16 mouse cellular contexts compared by ENCODE assay signal in the genomic region with DNA sequence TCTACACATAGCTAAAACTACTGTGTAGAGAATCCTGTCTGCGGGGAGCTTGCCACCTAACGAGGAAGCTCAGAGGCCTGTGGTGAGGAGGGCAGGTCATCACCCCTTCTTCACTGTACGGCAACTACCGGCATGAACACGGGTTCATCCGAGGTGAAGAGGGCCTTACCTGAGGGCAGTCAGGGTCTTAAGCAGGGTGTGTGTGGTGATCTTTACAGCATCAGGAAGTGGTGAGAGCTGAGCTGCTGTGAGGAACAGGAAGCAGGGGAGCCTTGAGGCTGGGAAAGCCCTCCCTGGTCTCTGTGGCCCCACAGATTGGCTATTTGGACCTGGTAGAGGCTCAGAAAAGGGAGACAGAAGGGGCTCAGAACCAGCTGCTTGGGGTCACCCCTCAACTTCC. TPM values are rescaled to one million over a fixed set of nuclear protein-coding genes. Genes with fewer than 3 reads are reported as not detected.
DNase-seq lines count a peak whose midpoint lies in the region; ATAC-seq and TF ChIP-seq lines count a peak whose summit lies in the region.
"Had no signal": no experiment of that assay in that cellular context is flagged by ENCODE, and none has a peak within 500 bp of the region (broad histone marks: within the 10 kb centered on the region; RNA-seq: fewer than 3 reads in every experiment).

No protein-coding gene starts in this region.

- intact Hi-C loops in heart, postnatal 10 days (cut with DNase I) = no loop called here

- peak; percentile 72 for ATAC-seq in megakaryocyte progenitor cell, adult 5-6 weeks (replicated peaks; ENCODE audit: poor library complexity)
- no peak for ATAC-seq in forebrain, postnatal 0 days

- TF ChIP-seq POLR2A in bone marrow macrophage, adult 2 months (IDR thresholded peaks at IDR 0.05; ENCODE audit: borderline replicate concordance, low read depth, low read length) = no peak

- TF ChIP-seq CTCF in bone marrow macrophage, adult 2 months (IDR thresholded peaks at IDR 0.05; ENCODE audit: low read depth, low read length) = no peak
- TF ChIP-seq CTCF in forebrain, postnatal 0 days (IDR thresholded peaks at IDR 0.05; ENCODE audit: low read depth) = no peak

- H3K9ac ChIP-seq in forebrain, postnatal 0 days = no peak overlapping the region
- H3K9ac ChIP-seq: kidney, embryonic 15.5 days; limb, embryonic 12.5 days; neural tube, embryonic 12.5 days had no signal

- H3K9me3 ChIP-seq in forebrain, postnatal 0 days (ENCODE audit: low read length) = no peaks in the 10 kb centered on the region
- H3K9me3 ChIP-seq: kidney, embryonic 15.5 days; limb, embryonic 12.5 days; neural tube, embryonic 12.5 days had no signal

- H3K4me3 ChIP-seq in bone marrow macrophage, adult 2 months (ENCODE audit: insufficient read depth, low read length) = no peak overlapping the region
- H3K4me3 ChIP-seq in forebrain, postnatal 0 days (ENCODE audit: low read depth, low read length) = no peak overlapping the region
- H3K4me3 ChIP-seq: kidney, embryonic 15.5 days; limb, embryonic 12.5 days; neural tube, embryonic 12.5 days had no signal

- peak overlapping the region; percentile 5; the same call in 1 of the 2 replicates for H3K27ac ChIP-seq in bone marrow macrophage, adult 2 months (ENCODE audit: insufficient read depth, low read depth, low read length)
- no peak overlapping the region for H3K27ac ChIP-seq in forebrain, postnatal 0 days (ENCODE audit: low read depth, low read length)
- H3K27ac ChIP-seq: kidney, embryonic 15.5 days; limb, embryonic 12.5 days; neural tube, embryonic 12.5 days had no signal

- no peak overlapping the region for H3K4me2 ChIP-seq in forebrain, postnatal 0 days (ENCODE audit: low read depth)
- H3K4me2 ChIP-seq: kidney, embryonic 15.5 days; limb, embryonic 12.5 days; neural tube, embryonic 12.5 days had no signal

- peaks cover 24% of the 10 kb centered on the region for H3K4me1 ChIP-seq in bone marrow macrophage, adult 2 months (ENCODE audit: control insufficient read depth, insufficient read depth, low read length)
- H3K4me1 ChIP-seq in forebrain, postnatal 0 days (ENCODE audit: insufficient read depth) = no peaks in the 10 kb centered on the region
- H3K4me1 ChIP-seq: neural tube, embryonic 12.5 days had no signal

- WGBS in forebrain, postnatal 0 days = 84% methylated on average over 6 of the region's 6 CpGs

- H3K27me3 ChIP-seq in forebrain, postnatal 0 days (ENCODE audit: insufficient read depth, low read length) = no peaks in the 10 kb centered on the region
- H3K27me3 ChIP-seq: kidney, embryonic 15.5 days; limb, embryonic 12.5 days; neural tube, embryonic 12.5 days had no signal

- DNase-seq in spleen, adult 12 weeks (ENCODE audit: low spot score) = peak; percentile 10
- no peak for DNase-seq in spleen, postnatal 4 days (ENCODE audit: low spot score in 2 of 2)
- DNase-seq in thymus, postnatal 25 days = peak; percentile 63
- no peak for DNase-seq in heart, postnatal 10 days
- no peak for DNase-seq in retina, embryonic 14.5 days (ENCODE audit: low spot score)
- DNase-seq in forebrain, postnatal 0 days = no peak
- DNase-seq: gastrocnemius, postnatal 36 days; heart, postnatal 36 days; layer of hippocampus, adult 9-11 months; right cerebral cortex, postnatal 14 days had no signal

- no peaks in the 10 kb centered on the region for H3K36me3 ChIP-seq in forebrain, postnatal 0 days (ENCODE audit: insufficient read depth)
- H3K36me3 ChIP-seq: kidney, embryonic 15.5 days; limb, embryonic 12.5 days; neural tube, embryonic 12.5 days had no signal

RNA-seq across cellular contexts. Expression of gene Asprv1, which starts 20.5 kb away (rescaled TPM):
- polyA plus RNA-seq in bone marrow macrophage, adult 2 months (2012; ENCODE audit: insufficient read depth, insufficient read length, missing spikeins) = not detected in 2 replicates
- total RNA-seq in megakaryocyte progenitor cell, adult 5-6 weeks (2015) = 1.3 and 1.9 TPM in 2 replicates
- total RNA-seq in megakaryocyte progenitor cell, adult 5-6 weeks (2017) = 0.98 and 1.5 TPM in 2 replicates
- total RNA-seq in heart, postnatal 10 days (2021) = under 1 TPM in 1 of 2 experiments, not detected in 1; 0.22 TPM
- total RNA-seq in forebrain, postnatal 0 days (2014; rRNA removed) = 1.8 and 3.2 TPM in 2 replicates
- 1.6 TPM in 2 replicates for polyA plus RNA-seq in forebrain, postnatal 0 days (2015; fragmentation: Nextera tagmentation; extraction: Ambion mirVana)
- total RNA-seq: gastrocnemius, postnatal 36 days; heart, postnatal 36 days; megakaryocyte-erythroid progenitor cell, adult 5-6 weeks had no signal

Comparison
In these comparisons a context has a peak if more than half of its experiments do, and no peak if none do; other contexts are left out.
1. DNase-seq: peak in spleen, adult 12 weeks (single experiment) and thymus, postnatal 25 days (single experiment); none in spleen, postnatal 4 days (0 of 2), heart, postnatal 10 days (0 of 2), retina, embryonic 14.5 days (single experiment) and forebrain, postnatal 0 days (single experiment).